Mouse (Mus musculus) spleen, postnatal 4 days (tissue): ENCODE results near the gene Sirt6.

Source experiments
- DNase-seq, 2 experiments: peaks; one replicate each; pipeline ENCODE4 v3.0.0; 2022; ENCODE audit warnings: low spot score in 2 of 2

Sirt6 gene

GRCm38 (mm10) chr10:81626994-81627835 is at the start of gene Sirt6:
Gene Sirt6, minus strand, starts transcription at chr10:81627797.
- DNase-seq: peak; percentile 87 to 92

GRCm38 (mm10) chr10:81656174-81656573 is 28.6 kb upstream of the Sirt6 start:
- DNase-seq: peak in 1 of 2 experiments; percentile 37

- DNase-seq: peak in 1 of 2 experiments; percentile 56
Measured at GRCm38 (mm10) chr10:81655178-81655577, 27.6 kb upstream of the Sirt6 start.

- DNase-seq: peak; percentile 86 to 91
Measured at GRCm38 (mm10) chr10:81648803-81649775, 21.5 kb upstream of the Sirt6 start, which contains the start of gene Gm10778. Gene Gm10778, plus strand, starts transcription at chr10:81649059.

- DNase-seq: peak in 1 of 2 experiments; percentile 54
Measured at GRCm38 (mm10) chr10:81646015-81646555, 18.5 kb upstream of the Sirt6 start.

- peak in 1 of 2 experiments; percentile 33 for DNase-seq
Measured at GRCm38 (mm10) chr10:81645391-81645790, 17.8 kb upstream of the Sirt6 start.

- peak in 1 of 2 experiments; percentile 63 for DNase-seq
Measured at GRCm38 (mm10) chr10:81644716-81645115, 17.1 kb upstream of the Sirt6 start.

- no peak for DNase-seq
Measured at GRCm38 (mm10) chr10:81644162-81644561, 16.6 kb upstream of the Sirt6 start.

- DNase-seq: peak; percentile 93 to 97
Measured at GRCm38 (mm10) chr10:81643449-81644055, 16.0 kb upstream of the Sirt6 start.

- DNase-seq: no peak
Measured at GRCm38 (mm10) chr10:81642648-81643448, 15.3 kb upstream of the Sirt6 start.

GRCm38 (mm10) chr10:81641978-81642647 is 14.5 kb upstream of the Sirt6 start:
- peak in 1 of 2 experiments; percentile 62 for DNase-seq

GRCm38 (mm10) chr10:81641566-81641965 is 14.0 kb upstream of the Sirt6 start:
- peak in 1 of 2 experiments; percentile 56 for DNase-seq

GRCm38 (mm10) chr10:81640825-81641224 is 13.2 kb upstream of the Sirt6 start:
- peak in 1 of 2 experiments; percentile 51 for DNase-seq

- DNase-seq: peak in 1 of 2 experiments; percentile 55
Measured at GRCm38 (mm10) chr10:81638101-81638500, 10.5 kb upstream of the Sirt6 start.

- DNase-seq: no peak
Measured at GRCm38 (mm10) chr10:81636338-81636737, 8.7 kb upstream of the Sirt6 start.

- peak; percentile 86 to 92 for DNase-seq
Measured at GRCm38 (mm10) chr10:81633253-81634099, 5.9 kb upstream of the Sirt6 start.

GRCm38 (mm10) chr10:81628390-81628789 is 793 bp upstream of the Sirt6 start, which contains the start of gene Ankrd24:
Gene Ankrd24, plus strand, starts transcription at chr10:81628540.
- no peak for DNase-seq

- DNase-seq: no peak
Measured at GRCm38 (mm10) chr10:81627836-81628220, 231 bp upstream of the Sirt6 start.
